Mouse (Mus musculus): ENCODE measurements at regions not wholly inside any gene's neighbourhood (a gene's known extent, or its start where the extent isn't known, plus 50 kb on each side); places are given as distances from the start of the nearest gene placed in this dataset.

DNA sequence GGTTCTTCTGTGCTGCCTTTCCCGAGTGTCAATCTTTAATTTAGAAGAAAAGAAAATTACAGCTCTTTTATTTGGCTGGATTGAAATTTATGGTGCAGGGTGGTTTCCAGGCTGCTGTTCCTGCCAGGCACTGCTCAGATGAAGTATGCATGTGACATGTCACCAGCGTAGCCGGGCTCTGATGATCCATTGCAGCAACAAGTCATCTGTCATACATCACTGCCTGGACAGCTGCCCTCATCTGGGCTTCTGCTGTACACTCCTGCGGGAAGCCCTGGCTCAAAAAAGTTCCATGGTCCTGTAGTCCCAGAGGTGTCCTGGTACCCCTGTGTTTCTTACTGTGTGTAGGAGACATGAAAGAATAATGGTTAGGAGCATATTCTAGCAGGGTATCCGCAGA, 773.0 kb downstream of the Kcnj2 start:
- Histone ChIP-seq H3K79me2 (ENCODE audit: control insufficient read depth, insufficient read depth, low read length, poor library complexity) (no peaks in the 10 kb centered on the region), H3K9me3 (replicated peaks; ENCODE audit: insufficient read depth, low read length) (no peaks in the 10 kb centered on the region), H3K27me3 (ENCODE audit: control insufficient read depth in 1 of 2, insufficient read depth in 2 of 2, low read length in 2 of 2) (peaks cover 5 to 9% of the 10 kb centered on the region in 2 experiments), H3K36me3 (ENCODE audit: control insufficient read depth in 1 of 2, insufficient read depth in 2 of 2, low read length in 2 of 2) (no peaks in the 10 kb centered on the region), H3K4me1 (ENCODE audit: control insufficient read depth in 1 of 2, insufficient read depth in 2 of 2, low read length in 2 of 2) (no peaks in the 10 kb centered on the region), H3K9ac (ENCODE audit: control insufficient read depth, low read depth, low read length, poor library complexity, severe bottlenecking) (no peak overlapping the region), H3K4me3 (ENCODE audit: control insufficient read depth in 1 of 2, insufficient read depth in 1 of 2, low read depth in 2 of 2, low read length in 2 of 2) (no peak overlapping the region), H3K27ac (ENCODE audit: control insufficient read depth, low read depth, low read length) (no peak overlapping the region)
- TF ChIP-seq UBTF (IDR thresholded peaks at IDR 0.05; ENCODE audit: borderline replicate concordance, insufficient read depth, low read depth, low read length), result no peak
- TF ChIP-seq TCF12 (IDR thresholded peaks at IDR 0.05; ENCODE audit: low read depth, low read length), result no peak
- TF ChIP-seq HCFC1 (IDR thresholded peaks at IDR 0.05; ENCODE audit: low read depth, low read length), result no peak
- no peak for DNase-seq (ENCODE audit: low read depth, low spot score)

DNA sequence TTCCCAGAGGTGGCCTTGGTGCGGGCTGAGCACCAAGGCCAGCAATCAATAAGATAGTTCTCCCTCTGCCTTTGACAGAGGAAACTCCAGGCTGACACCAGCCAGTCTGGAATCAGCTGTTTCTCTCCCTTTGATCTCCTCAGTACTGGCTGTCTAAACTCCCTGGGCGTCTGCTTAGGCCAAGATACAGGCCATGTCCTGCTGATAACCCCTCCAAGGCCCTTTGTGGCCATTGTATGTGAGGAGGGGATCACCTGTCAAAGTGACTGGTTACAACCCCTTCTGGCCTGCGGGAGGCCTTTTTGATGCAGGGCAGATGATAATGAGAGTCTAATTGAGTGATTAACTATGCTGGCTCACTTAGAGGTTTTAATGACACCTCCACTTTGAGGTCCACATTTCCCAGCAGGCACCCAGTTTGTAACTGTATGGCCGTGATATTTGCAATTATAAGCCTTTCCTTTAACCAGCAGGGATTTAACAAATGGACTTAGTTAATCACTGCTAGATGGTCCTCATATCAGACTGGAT, 777.8 kb downstream of the Kcnj2 start:
- Histone ChIP-seq H3K27me3 (ENCODE audit: control insufficient read depth in 1 of 2, insufficient read depth in 2 of 2, low read length in 2 of 2) (peaks cover 0 to 3% of the 10 kb centered on the region in 2 experiments), H3K4me3 (ENCODE audit: control insufficient read depth in 1 of 2, insufficient read depth in 1 of 2, low read depth in 2 of 2, low read length in 2 of 2) (no peak overlapping the region), H3K36me3 (ENCODE audit: control insufficient read depth in 1 of 2, insufficient read depth in 2 of 2, low read length in 2 of 2) (peaks cover 0 to 2% of the 10 kb centered on the region in 2 experiments; a peak in 1 of 4 replicates), H3K4me1 (ENCODE audit: control insufficient read depth in 1 of 2, insufficient read depth in 2 of 2, low read length in 2 of 2) (no peaks in the 10 kb centered on the region), H3K79me2 (ENCODE audit: control insufficient read depth, insufficient read depth, low read length, poor library complexity) (no peaks in the 10 kb centered on the region), H3K9ac (ENCODE audit: control insufficient read depth, low read depth, low read length, poor library complexity, severe bottlenecking) (no peak overlapping the region), H3K27ac (ENCODE audit: control insufficient read depth, low read depth, low read length) (no peak overlapping the region), H3K9me3 (replicated peaks; ENCODE audit: insufficient read depth, low read length) (no peaks in the 10 kb centered on the region)
- DNase-seq (ENCODE audit: low read depth, low spot score), result no peak
- no peak for TF ChIP-seq JUND (IDR thresholded peaks at IDR 0.05; ENCODE audit: low read depth, low read length)
- no peak for TF ChIP-seq ZNF384 (IDR thresholded peaks at IDR 0.05; ENCODE audit: low read depth, low read length)
- TF ChIP-seq CHD1 (IDR thresholded peaks at IDR 0.05; ENCODE audit: low read depth, low read length), result no peak
- TF ChIP-seq POLR2AphosphoS2 (IDR thresholded peaks at IDR 0.05; ENCODE audit: low read length), result no peak
- no peak for TF ChIP-seq GABPA (IDR thresholded peaks at IDR 0.05; ENCODE audit: low read depth, low read length)
- TF ChIP-seq RCOR1 (IDR thresholded peaks at IDR 0.05; ENCODE audit: low read depth, low read length), result no peak
- TF ChIP-seq NRF1 (IDR thresholded peaks at IDR 0.05; ENCODE audit: insufficient read depth, low read depth, low read length, poor library complexity, severe bottlenecking), result no peak
- TF ChIP-seq POLR2A (IDR thresholded peaks at IDR 0.05; ENCODE audit: control insufficient read depth in 1 of 2, insufficient read depth in 1 of 2, low read depth in 1 of 2, low read length in 2 of 2, poor library complexity in 1 of 2), result no peak
- no peak for TF ChIP-seq TCF12 (IDR thresholded peaks at IDR 0.05; ENCODE audit: low read depth, low read length)
- no peak for TF ChIP-seq MYB (IDR thresholded peaks at IDR 0.05; ENCODE audit: low read depth, low read length)
- TF ChIP-seq CHD2 (IDR thresholded peaks at IDR 0.05; ENCODE audit: low read length), result no peak
- TF ChIP-seq MXI1 (IDR thresholded peaks at IDR 0.05; ENCODE audit: low read depth, low read length), result no peak
